Comparison of ENCODE assay signal across 23 mouse cellular contexts in genomic region chr2:137262911-137263310, GRCm38 (mm10).
DNase-seq lines count a peak whose midpoint lies in the region; ATAC-seq lines count a peak whose summit lies in the region.
"Had no signal": no experiment of that assay in that cellular context is flagged by ENCODE, and none has a peak within 500 bp of the region (broad histone marks: within the 10 kb centered on the region; RNA-seq: fewer than 3 reads in every experiment).

No protein-coding gene starts in this region.

- DNase-seq in kidney, adult 9 months: no peak
- DNase-seq in NIH3T3 (ENCODE audit: low read depth): peak; percentile 49
- peak; percentile 12 to 20 for DNase-seq in gastrocnemius, adult 8-10 months (ENCODE audit: low spot score in 2 of 2)
- peak; percentile 29 for DNase-seq in heart, postnatal 25 days (ENCODE audit: low spot score)
- DNase-seq in c-Kit-positive CD71-positive TER-119-positive erythroid progenitor cells, embryonic 14.5 days (ENCODE audit: low spot score): no peak
- DNase-seq: adrenal gland, postnatal 14 days; cerebellum, adult 11-12 months; cerebellum, postnatal 14 days; embryo, embryonic 11 days; kidney, adult 2 months; kidney, postnatal 25 days; spleen, adult 18-20 months had no signal

- no peaks in the 10 kb centered on the region for H3K27me3 ChIP-seq in kidney, embryonic 15.5 days
- no peaks in the 10 kb centered on the region for H3K27me3 ChIP-seq in forebrain, embryonic 13.5 days
- H3K27me3 ChIP-seq: embryonic facial prominence, embryonic 15.5 days; forebrain, embryonic 12.5 days; heart, embryonic 13.5 days; limb, embryonic 15.5 days; liver, embryonic 15.5 days; megakaryocyte, embryonic 14.5 days; midbrain, embryonic 15.5 days had no signal

- ATAC-seq in kidney, embryonic 15.5 days (replicated peaks; ENCODE audit: low FRiP score): 0 out of 2 replicates have a peak, but pooled peaks have one; percentile 56
- no peak for ATAC-seq in forebrain, embryonic 13.5 days
- ATAC-seq: activated CD4-positive, CD25-positive, alpha-beta regulatory T cell, adult 4 months; midbrain, embryonic 15.5 days had no signal

- H3K27ac ChIP-seq in kidney, embryonic 15.5 days: no peak overlapping the region
- no peak overlapping the region for H3K27ac ChIP-seq in forebrain, embryonic 13.5 days
- H3K27ac ChIP-seq: embryonic facial prominence, embryonic 15.5 days; forebrain, embryonic 12.5 days; heart, embryonic 13.5 days; limb, embryonic 15.5 days; liver, embryonic 15.5 days; midbrain, embryonic 15.5 days had no signal

- H3K36me3 ChIP-seq in kidney, embryonic 15.5 days: no peaks in the 10 kb centered on the region
- H3K36me3 ChIP-seq in forebrain, embryonic 13.5 days (ENCODE audit: poor library complexity, severe bottlenecking): no peaks in the 10 kb centered on the region
- H3K36me3 ChIP-seq: embryonic facial prominence, embryonic 15.5 days; forebrain, embryonic 12.5 days; heart, embryonic 13.5 days; limb, embryonic 15.5 days; liver, embryonic 15.5 days; midbrain, embryonic 15.5 days had no signal

- no peaks in the 10 kb centered on the region for H3K4me1 ChIP-seq in kidney, embryonic 15.5 days
- H3K4me1 ChIP-seq in forebrain, embryonic 13.5 days: no peaks in the 10 kb centered on the region
- H3K4me1 ChIP-seq: embryonic facial prominence, embryonic 15.5 days; forebrain, embryonic 12.5 days; heart, embryonic 13.5 days; limb, embryonic 15.5 days; liver, embryonic 15.5 days; megakaryocyte, embryonic 14.5 days; midbrain, embryonic 15.5 days had no signal

- no peak overlapping the region for H3K4me2 ChIP-seq in kidney, embryonic 15.5 days
- H3K4me2 ChIP-seq in forebrain, embryonic 13.5 days: no peak overlapping the region
- H3K4me2 ChIP-seq: embryonic facial prominence, embryonic 15.5 days; forebrain, embryonic 12.5 days; heart, embryonic 13.5 days; limb, embryonic 15.5 days; liver, embryonic 15.5 days; midbrain, embryonic 15.5 days had no signal

- H3K4me3 ChIP-seq in kidney, embryonic 15.5 days (replicated peaks): no peak overlapping the region
- no peak overlapping the region for H3K4me3 ChIP-seq in forebrain, embryonic 13.5 days
- H3K4me3 ChIP-seq: embryonic facial prominence, embryonic 15.5 days; forebrain, embryonic 12.5 days; heart, embryonic 13.5 days; limb, embryonic 15.5 days; liver, embryonic 15.5 days; megakaryocyte, embryonic 14.5 days; midbrain, embryonic 15.5 days; myocyte had no signal

- intact Hi-C loops in heart, postnatal 25 days (cut with DNase I): no loop called here

- no peaks in the 10 kb centered on the region for H3K9me3 ChIP-seq in kidney, embryonic 15.5 days (replicated peaks)
- no peaks in the 10 kb centered on the region for H3K9me3 ChIP-seq in forebrain, embryonic 13.5 days (replicated peaks)
- H3K9me3 ChIP-seq: embryonic facial prominence, embryonic 15.5 days; forebrain, embryonic 12.5 days; heart, embryonic 13.5 days; limb, embryonic 15.5 days; liver, embryonic 15.5 days; midbrain, embryonic 15.5 days had no signal

- H3K9ac ChIP-seq in kidney, embryonic 15.5 days: no peak overlapping the region
- no peak overlapping the region for H3K9ac ChIP-seq in forebrain, embryonic 13.5 days
- H3K9ac ChIP-seq: embryonic facial prominence, embryonic 15.5 days; forebrain, embryonic 12.5 days; heart, embryonic 13.5 days; limb, embryonic 15.5 days; liver, embryonic 15.5 days; midbrain, embryonic 15.5 days had no signal

- WGBS in kidney, embryonic 15.5 days: 91% methylated on average over 2 of the region's 2 CpGs
- WGBS in forebrain, embryonic 13.5 days: 87% methylated on average over 2 of the region's 2 CpGs

Comparison
In these comparisons a context has a peak if more than half of its experiments do, and no peak if none do; other contexts are left out.
1. DNase-seq: peak in NIH3T3 (single experiment), gastrocnemius, adult 8-10 months (2 of 2) and heart, postnatal 25 days (single experiment); none in kidney, adult 9 months (single experiment) and c-Kit-positive CD71-positive TER-119-positive erythroid progenitor cells, embryonic 14.5 days (single experiment).